9 mouse cellular contexts compared by ENCODE assay signal in the genomic region with DNA sequence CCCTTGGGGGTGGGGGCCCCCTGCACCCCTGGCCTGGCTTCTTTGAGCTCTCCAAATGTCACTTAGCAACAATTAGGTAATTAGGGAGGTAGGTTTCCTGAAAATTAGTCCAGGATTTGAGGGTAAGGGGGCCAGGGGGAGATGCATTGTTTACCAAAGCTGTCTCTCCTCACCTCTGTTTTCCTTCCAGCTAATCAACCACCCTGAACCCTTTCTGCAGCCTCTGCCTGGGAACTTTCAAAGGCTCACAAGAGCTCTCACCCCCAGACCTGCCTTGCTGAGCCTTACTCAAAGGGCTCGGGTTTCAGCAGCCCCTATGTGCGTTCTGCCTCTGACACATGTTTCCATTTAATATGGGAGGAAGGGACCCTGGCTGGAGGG.
A peak's percentile ranks its signal among the peaks of the same experiment; 100 is the strongest.
DNase-seq lines count a peak whose midpoint lies in the region; ATAC-seq and TF ChIP-seq lines count a peak whose summit lies in the region.
"Had no signal": no experiment of that assay in that cellular context is flagged by ENCODE, and none has a peak within 500 bp of the region (broad histone marks: within the 10 kb centered on the region; RNA-seq: fewer than 3 reads in every experiment).

No protein-coding gene starts in this region.

- no peak for TF ChIP-seq CTCF in intestine, postnatal 0 days (IDR thresholded peaks at IDR 0.05; ENCODE audit: low read depth)

- H3K9ac ChIP-seq in kidney, embryonic 15.5 days, result peak overlapping the region; percentile 14; the same call in 1 of the 2 replicates
- no peak overlapping the region for H3K9ac ChIP-seq in embryonic facial prominence, embryonic 14.5 days (ENCODE audit: low read depth, low read length)
- no peak overlapping the region for H3K9ac ChIP-seq in intestine, postnatal 0 days (ENCODE audit: low read depth, low read length)
- peak overlapping the region; percentile 47; the same call in 1 of the 2 replicates for H3K9ac ChIP-seq in neural tube, embryonic 13.5 days

- peak; percentile 82 for ATAC-seq in kidney, embryonic 15.5 days (replicated peaks; ENCODE audit: low FRiP score)
- ATAC-seq in embryonic facial prominence, embryonic 14.5 days (ENCODE audit: low read depth), result peak; percentile 92
- no peak for ATAC-seq in intestine, postnatal 0 days
- peak; percentile 69 for ATAC-seq in neural tube, embryonic 13.5 days (ENCODE audit: low read depth)

- peak overlapping the region; percentile 21; the same call in 1 of the 2 replicates for H3K4me2 ChIP-seq in kidney, embryonic 15.5 days
- no peak overlapping the region for H3K4me2 ChIP-seq in embryonic facial prominence, embryonic 14.5 days (ENCODE audit: low read depth, low read length)
- H3K4me2 ChIP-seq in intestine, postnatal 0 days (replicated peaks; ENCODE audit: low read depth), result 0 out of 2 replicates have a peak overlapping the region, but pooled peaks have one; percentile 13
- H3K4me2 ChIP-seq in neural tube, embryonic 13.5 days, result peak overlapping the region; percentile 9; the same call in 1 of the 2 replicates

- 0% methylated on average over 2 of the region's 2 CpGs for WGBS in kidney, embryonic 15.5 days
- 0% methylated on average over 2 of the region's 2 CpGs for WGBS in embryonic facial prominence, embryonic 14.5 days
- 24% methylated on average over 2 of the region's 2 CpGs for WGBS in intestine, postnatal 0 days
- WGBS in neural tube, embryonic 13.5 days, result 3% methylated on average over 2 of the region's 2 CpGs

- H3K4me1 ChIP-seq in kidney, embryonic 15.5 days, result peaks cover 24% of the 10 kb centered on the region
- H3K4me1 ChIP-seq in embryonic facial prominence, embryonic 14.5 days (ENCODE audit: control insufficient read depth, insufficient read depth, low read length), result peaks cover 15% of the 10 kb centered on the region
- H3K4me1 ChIP-seq in intestine, postnatal 0 days (replicated peaks; ENCODE audit: control insufficient read depth, insufficient read depth, low read length), result no peaks in the 10 kb centered on the region
- H3K4me1 ChIP-seq in neural tube, embryonic 13.5 days (replicated peaks), result peaks cover 18% of the 10 kb centered on the region

- no peaks in the 10 kb centered on the region for H3K9me3 ChIP-seq in kidney, embryonic 15.5 days (replicated peaks)
- no peaks in the 10 kb centered on the region for H3K9me3 ChIP-seq in embryonic facial prominence, embryonic 14.5 days (ENCODE audit: control insufficient read depth, low read length)
- H3K9me3 ChIP-seq in intestine, postnatal 0 days (ENCODE audit: control insufficient read depth), result no peaks in the 10 kb centered on the region
- no peaks in the 10 kb centered on the region for H3K9me3 ChIP-seq in neural tube, embryonic 13.5 days

- intact Hi-C loops in left cerebral cortex, postnatal 25 days (cut with DNase I), result loop anchor here (1.0 to 5.0 kb wide), 5 partner anchors 42 to 547 kb away; partner anchors contain the start of gene Prelid3b
- intact Hi-C loops in left cerebral cortex, postnatal 14 days (cut with DNase I), result loop anchor here (2.0 to 5.0 kb wide), 3 partner anchors 43 to 546 kb away; no protein-coding TSS in a partner anchor

- no peaks in the 10 kb centered on the region for H3K27me3 ChIP-seq in kidney, embryonic 15.5 days
- no peaks in the 10 kb centered on the region for H3K27me3 ChIP-seq in embryonic facial prominence, embryonic 14.5 days (replicated peaks; ENCODE audit: control insufficient read depth, insufficient read depth, low read length)
- no peaks in the 10 kb centered on the region for H3K27me3 ChIP-seq in intestine, postnatal 0 days (replicated peaks; ENCODE audit: control insufficient read depth, insufficient read depth, low read length)
- no peaks in the 10 kb centered on the region for H3K27me3 ChIP-seq in neural tube, embryonic 13.5 days

- peak overlapping the region; percentile 95 for H3K27ac ChIP-seq in kidney, embryonic 15.5 days
- H3K27ac ChIP-seq in embryonic facial prominence, embryonic 14.5 days (replicated peaks; ENCODE audit: low read depth, low read length), result peak overlapping the region; percentile 91
- H3K27ac ChIP-seq in intestine, postnatal 0 days (ENCODE audit: low read depth, low read length), result no peak overlapping the region
- H3K27ac ChIP-seq in neural tube, embryonic 13.5 days (replicated peaks), result peak overlapping the region; percentile 82

- no peak overlapping the region for H3K4me3 ChIP-seq in kidney, embryonic 15.5 days (replicated peaks)
- no peak overlapping the region for H3K4me3 ChIP-seq in embryonic facial prominence, embryonic 14.5 days (ENCODE audit: low read depth, low read length)
- no peak overlapping the region for H3K4me3 ChIP-seq in intestine, postnatal 0 days (ENCODE audit: low read depth, low read length)
- H3K4me3 ChIP-seq in neural tube, embryonic 13.5 days, result no peak overlapping the region

- no peak for DNase-seq in kidney, postnatal 4 days
- peak; percentile 96 for DNase-seq in embryonic facial prominence, embryonic 14.5 days (ENCODE audit: low spot score)
- DNase-seq in left cerebral cortex, postnatal 25 days (ENCODE audit: low spot score in 2 of 2), result no peak
- no peak for DNase-seq in urinary bladder, adult 18-20 months (ENCODE audit: low spot score in 2 of 2)
- DNase-seq in left cerebral cortex, postnatal 14 days (ENCODE audit: low spot score in 2 of 2), result no peak

- H3K36me3 ChIP-seq in kidney, embryonic 15.5 days, result no peaks in the 10 kb centered on the region
- no peaks in the 10 kb centered on the region for H3K36me3 ChIP-seq in embryonic facial prominence, embryonic 14.5 days (ENCODE audit: control insufficient read depth, insufficient read depth, low read length)
- no peaks in the 10 kb centered on the region for H3K36me3 ChIP-seq in intestine, postnatal 0 days (ENCODE audit: control insufficient read depth, insufficient read depth)
- H3K36me3 ChIP-seq in neural tube, embryonic 13.5 days, result no peaks in the 10 kb centered on the region
- H3K36me3 ChIP-seq: G1E had no signal

Comparison
In these comparisons a context has a peak if more than half of its experiments do, and no peak if none do; other contexts are left out.
1. H3K9ac ChIP-seq: peak in kidney, embryonic 15.5 days (single experiment) and neural tube, embryonic 13.5 days (single experiment); none in embryonic facial prominence, embryonic 14.5 days (single experiment) and intestine, postnatal 0 days (single experiment).